Mouse (Mus musculus): ENCODE measurements at regions not wholly inside any gene's neighbourhood (a gene's known extent, or its start where the extent isn't known, plus 50 kb on each side); places are given as distances from the start of the nearest gene placed in this dataset.

DNA sequence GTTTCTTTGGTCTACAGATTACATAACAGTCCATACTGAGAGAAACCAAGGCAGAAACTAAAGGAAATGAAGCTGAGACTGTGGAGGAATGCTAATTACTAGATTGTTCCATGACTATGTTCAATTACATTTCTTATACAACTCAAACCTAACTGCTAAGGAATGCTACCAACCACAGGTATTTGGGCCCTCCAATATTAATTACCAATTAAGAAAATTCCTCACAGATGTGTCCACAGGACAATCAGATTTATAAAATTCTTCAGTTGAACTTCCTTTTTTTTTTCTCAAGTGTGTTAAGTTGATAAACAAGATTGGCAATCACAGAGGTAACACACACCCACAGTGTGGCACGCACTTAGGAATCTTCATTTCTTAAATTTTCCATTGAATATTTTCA, 196.8 kb upstream of the A730009L09Rik start:
- no peak for DNase-seq (ENCODE audit: low read depth)

DNA sequence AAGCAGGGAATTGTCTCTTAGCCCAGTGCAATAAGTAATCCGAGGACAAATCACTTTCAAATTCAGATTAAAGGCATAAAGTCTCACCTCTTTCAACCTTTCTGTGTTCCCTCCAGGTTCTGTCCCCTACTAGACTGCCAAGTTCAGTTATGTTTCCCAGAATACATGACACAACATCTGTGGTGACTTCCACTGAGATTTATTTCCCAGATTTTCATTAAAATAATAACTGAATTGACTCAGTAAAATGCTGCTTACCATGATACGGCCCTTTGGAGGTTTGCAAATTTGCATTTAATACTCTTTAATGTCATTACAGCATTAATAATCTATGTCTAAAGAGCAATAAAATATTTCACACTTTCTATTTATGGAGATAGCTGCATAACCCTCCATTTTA, 193.4 kb upstream of the A730009L09Rik start:
- no peak for DNase-seq (ENCODE audit: low read depth)

DNA sequence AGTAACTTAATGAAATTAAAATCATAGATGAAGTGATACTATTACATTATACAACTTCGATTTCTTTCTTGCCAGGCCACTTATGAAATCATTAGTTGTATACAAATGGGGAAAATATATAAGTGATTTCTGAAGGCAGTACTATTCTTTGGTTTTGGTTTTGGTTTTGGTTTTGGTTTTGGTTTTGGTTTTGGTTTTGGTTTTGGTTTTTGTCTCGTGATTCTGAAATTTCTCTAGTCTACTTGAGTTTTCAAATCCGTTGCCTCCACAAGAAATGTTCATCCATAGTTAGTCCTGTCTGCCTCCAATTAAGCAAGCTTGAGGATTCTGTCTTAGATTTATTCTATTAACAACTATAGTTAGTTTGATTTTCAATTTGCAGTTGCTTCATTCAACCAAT, 184.6 kb upstream of the A730009L09Rik start:
- no peak for DNase-seq (ENCODE audit: low read depth)

DNA sequence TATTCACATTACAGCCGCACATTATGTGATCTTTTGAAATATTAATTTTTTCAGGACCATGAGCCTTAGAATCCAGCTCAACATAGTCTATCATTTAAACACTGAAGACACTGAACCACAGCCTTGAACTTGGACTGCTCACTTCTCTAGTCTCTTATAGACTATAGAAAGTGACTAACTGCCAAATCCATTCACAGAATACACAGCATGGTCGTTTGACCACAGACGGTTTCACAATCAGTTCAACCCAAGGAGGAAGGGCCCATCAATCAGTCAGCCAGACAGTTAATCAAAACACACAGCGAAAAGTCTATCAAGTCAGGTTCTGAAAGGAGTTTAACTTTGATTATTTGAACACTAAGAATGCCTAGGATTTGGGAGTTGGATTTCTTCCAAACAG, 168.8 kb upstream of the A730009L09Rik start:
- DNase-seq (ENCODE audit: low read depth): peak; percentile 8

DNA sequence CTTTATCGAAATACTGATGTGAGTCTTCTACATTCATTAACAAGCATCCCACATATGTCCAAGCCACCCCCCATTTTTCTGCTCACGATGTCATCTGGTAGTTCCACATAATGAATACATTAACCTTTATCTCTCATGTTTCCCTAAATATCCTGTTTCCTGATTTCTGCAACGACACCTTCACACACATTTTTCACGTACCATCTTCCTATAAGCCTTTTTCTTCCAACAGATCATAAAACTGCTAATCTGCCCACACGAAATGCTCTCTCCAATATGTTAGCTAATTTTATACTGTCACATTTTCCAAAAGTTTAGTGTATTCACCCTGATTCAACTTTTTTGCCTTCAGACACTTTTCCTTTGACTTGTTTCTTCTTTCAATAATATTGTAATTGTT, 159.8 kb upstream of the A730009L09Rik start:
- no peak for DNase-seq (ENCODE audit: low read depth)

DNA sequence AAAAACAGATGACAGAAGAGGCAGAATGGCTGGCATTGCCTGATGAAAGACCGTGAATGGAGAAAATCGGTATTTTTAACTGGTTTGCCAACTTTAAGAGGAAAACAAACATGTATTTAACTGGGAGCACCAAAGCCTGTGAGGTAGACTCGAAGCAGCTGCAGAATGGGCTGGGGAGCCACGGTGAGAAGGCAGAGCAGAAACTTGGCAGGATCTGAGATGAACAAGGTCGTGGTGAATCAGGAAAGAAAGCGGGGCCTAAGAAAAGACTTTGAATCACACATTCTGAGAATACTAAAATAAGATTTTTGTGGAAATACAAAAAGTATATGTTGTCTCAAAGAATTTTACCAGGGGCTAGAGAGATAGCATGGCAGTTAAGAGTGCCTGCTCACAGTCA, 149.0 kb upstream of the A730009L09Rik start:
- no peak for DNase-seq (ENCODE audit: low read depth)

- no peak for DNase-seq (ENCODE audit: low read depth)
Observed at GRCm38 (mm10) chr16:84368928-84369682, 145.8 kb upstream of the A730009L09Rik start.

- DNase-seq (ENCODE audit: low read depth): no peak
Observed at GRCm38 (mm10) chr16:84378461-84378860, 136.5 kb upstream of the A730009L09Rik start.

DNA sequence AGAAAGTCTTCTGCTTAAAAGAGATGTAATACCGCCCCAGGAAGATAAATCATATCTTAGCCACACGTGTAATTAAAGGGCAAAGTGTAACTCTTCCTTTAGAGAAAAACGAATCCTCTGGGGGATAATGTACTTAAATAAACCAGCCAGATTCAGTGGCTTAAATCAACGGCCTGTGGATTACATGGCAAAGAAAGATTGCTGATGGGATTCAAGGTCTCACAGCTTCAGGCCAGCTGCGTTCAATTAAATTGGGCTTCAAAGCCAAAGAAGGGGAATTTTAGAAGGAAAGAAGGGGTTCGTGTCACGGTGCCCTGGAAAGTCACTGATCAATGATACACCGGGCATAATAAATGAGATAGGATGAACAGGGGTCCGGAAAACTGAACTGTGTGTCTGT, 123.2 kb upstream of the A730009L09Rik start:
- DNase-seq (ENCODE audit: low read depth): no peak

GRCm38 (mm10) chr16:84394895-84395294, 120.0 kb upstream of the A730009L09Rik start:
- DNase-seq (ENCODE audit: low read depth): no peak

DNA sequence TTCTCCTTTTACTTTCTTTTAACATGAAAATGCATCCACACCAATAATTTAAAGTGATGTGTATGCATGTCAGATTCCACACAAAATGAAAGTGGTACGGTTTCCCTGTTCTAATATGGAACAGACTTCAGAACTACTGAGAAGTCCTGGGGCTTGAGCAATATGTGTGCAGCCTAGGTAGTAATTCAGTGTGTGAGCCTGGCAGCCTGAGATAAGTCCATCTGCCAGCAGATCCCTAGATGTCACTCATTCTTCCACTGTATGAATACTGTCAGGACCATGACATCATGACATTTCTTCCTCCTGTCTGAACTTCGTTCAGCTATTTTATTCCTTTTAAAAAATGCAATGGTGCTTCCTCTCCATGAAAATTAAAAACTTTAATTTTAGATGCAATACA, 93.3 kb upstream of the A730009L09Rik start:
- DNase-seq (ENCODE audit: low read depth): no peak

DNA sequence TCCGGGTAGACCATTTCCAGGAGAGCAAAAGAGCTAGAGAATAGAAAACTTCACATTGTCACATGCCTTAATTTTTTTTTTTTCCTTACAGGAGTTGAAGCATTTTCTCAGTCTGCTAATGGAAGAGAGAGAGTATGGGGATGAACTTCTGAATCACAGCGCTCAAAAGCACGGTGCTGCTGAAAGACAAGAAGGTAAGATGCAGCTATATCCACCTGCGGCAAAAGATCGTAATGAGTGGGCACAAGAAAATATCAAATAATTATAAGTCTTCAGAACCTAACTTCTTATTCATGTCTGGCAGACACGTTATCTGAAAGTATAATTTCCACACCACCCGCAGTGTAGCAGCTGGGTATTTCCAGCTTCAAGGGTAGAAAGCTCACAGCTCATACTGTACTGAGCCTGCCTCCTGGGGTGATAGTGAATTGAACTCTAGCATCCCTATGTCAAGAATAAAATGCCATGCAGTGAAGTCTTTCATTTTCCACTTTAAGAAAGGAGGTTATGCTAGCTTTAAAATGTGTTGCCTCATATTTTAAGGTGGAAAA, 87.9 kb upstream of the A730009L09Rik start:
- DNase-seq (ENCODE audit: low read depth): no peak

DNA sequence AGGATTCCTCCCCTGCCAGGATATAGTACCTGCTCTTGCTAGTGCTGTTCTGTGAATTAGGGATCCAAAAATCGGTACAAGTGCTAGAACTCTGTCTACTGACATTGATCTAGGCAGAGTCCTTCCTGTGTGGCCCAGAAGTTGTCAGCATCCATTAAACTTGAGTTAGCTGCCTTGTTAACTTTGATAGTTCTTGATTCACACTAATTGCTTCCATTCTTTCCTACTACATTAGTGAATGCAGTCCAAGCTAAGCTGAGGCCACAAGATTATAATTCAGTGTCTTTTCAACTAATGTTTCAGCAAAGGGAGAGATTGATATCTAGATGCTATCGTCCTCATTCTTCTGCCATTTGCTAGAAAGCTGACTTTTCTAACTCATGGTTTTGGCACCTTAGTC, 58.3 kb upstream of the A730009L09Rik start:
- no peak for DNase-seq (ENCODE audit: low read depth)

GRCm38 (mm10) chr16:84462150-84462549, 52.8 kb upstream of the A730009L09Rik start:
- DNase-seq (ENCODE audit: low read depth): no peak
